Mouse (Mus musculus): Measurements from ENCODE around the gene Ntan1.

GRCm38 (mm10) chr16:13866076-13866475 is 47.4 kb downstream of the Ntan1 start:
- no peak for TF ChIP-seq CTCF (IDR thresholded peaks at IDR 0.05; ENCODE audit: extremely low read depth, insufficient read depth, low read length)
- TF ChIP-seq POLR2A (IDR thresholded peaks at IDR 0.05; ENCODE audit: extremely low read depth, insufficient read depth, low read length), result no peak

Measured in cortical plate, adult 2 months (tissue).